Mouse (Mus musculus): Measurements from ENCODE around the gene Prkcz.
"Not testable (repeated sequence)": the region's sequence is repeated elsewhere in the genome, so short reads cannot be mapped to it uniquely, and the experiment has no call there.

Prkcz gene

DNA sequence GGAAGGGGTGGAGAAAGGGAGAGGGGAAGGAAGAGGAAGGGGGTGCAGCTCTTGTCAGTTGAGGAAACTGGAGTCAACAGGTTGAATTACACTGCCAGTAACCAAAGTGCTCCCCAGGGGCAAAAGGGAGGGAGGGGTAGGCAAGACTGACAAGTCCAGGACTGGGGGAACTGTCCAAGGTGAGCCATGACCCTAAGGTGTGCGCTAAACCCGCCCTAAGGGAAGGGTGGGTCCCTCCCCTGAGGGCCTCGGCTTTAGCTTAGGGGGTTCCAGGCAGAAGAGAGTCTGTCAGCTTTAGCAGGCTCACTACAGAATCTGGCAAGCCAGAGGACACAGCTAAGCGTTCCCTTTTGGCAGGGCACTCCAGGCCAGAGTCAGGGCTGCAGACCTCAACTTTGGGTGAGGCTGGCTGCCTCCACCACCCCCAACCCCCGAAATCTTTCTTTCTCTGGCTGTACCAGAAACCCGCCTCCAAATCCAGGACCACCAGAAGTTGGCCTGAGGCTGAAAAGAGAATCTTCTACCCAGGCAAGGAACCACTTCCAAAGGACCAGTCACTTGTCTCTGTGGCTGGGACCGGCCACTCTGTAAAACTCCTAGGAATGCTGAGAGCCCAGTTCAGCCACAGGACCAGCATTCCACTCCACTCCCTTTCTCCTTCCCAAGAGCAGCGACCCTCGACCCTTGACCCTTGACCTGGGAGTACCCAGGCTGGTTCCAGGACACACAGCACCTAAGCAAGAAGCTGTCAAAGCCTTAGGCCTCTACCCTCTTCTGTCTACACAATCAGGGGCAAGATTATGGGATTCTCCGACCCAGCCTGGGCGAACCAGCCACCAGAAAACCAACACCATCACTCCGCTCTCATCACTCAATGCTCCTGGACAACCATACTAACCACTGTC lies 1.3 kb downstream of the Prkcz start:
- no peak for DNase-seq (ENCODE audit: low spot score)

- DNase-seq (ENCODE audit: low spot score) = no peak
Observed at GRCm38 (mm10) chr4:155357601-155358000, 3.6 kb downstream of the Prkcz start.

- no peak for DNase-seq (ENCODE audit: low spot score)
Observed at GRCm38 (mm10) chr4:155356354-155356753, 4.8 kb downstream of the Prkcz start.

DNA sequence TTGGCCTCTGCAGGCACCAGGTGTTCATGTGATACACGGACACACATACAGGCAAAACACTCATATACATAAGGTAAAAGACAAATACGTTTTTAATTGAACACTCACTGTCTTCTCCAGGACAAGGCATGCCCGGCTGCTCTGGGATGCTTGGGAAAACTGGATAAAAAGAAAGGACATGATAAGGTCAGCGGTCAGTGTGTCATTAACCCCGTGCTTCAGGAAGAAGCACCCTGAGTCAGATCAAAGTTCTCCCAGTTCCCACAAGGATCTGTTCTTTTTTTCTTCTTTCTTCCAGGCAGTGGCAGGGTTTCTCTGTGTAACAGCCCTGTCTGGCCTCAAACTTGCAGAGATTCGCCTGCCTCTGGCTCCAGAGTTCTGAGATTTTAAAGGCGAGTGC lies 6.6 kb downstream of the Prkcz start:
- DNase-seq (ENCODE audit: low spot score) = no peak

- no peak for DNase-seq (ENCODE audit: low spot score)
Observed at GRCm38 (mm10) chr4:155354035-155354434, 7.1 kb downstream of the Prkcz start.

DNA sequence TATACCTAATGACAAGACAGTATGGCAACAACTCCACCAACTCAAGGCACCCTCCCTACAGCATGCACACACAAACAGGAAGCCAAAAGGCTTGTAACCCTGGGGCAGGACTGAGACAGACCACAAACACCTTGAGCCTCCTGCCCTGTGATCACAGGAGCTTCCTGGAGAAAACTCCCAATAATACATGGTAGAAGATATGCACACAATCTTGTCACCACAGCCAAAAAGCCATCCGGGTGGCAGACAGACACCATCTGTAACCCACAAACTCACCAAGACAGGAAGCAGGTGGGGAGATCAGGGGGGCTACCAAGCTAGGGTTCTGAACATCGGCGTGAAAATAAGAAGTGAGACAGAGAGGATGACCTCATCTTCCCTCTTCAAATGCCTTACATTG lies 8.6 kb downstream of the Prkcz start:
- no peak for DNase-seq (ENCODE audit: low spot score)

DNA sequence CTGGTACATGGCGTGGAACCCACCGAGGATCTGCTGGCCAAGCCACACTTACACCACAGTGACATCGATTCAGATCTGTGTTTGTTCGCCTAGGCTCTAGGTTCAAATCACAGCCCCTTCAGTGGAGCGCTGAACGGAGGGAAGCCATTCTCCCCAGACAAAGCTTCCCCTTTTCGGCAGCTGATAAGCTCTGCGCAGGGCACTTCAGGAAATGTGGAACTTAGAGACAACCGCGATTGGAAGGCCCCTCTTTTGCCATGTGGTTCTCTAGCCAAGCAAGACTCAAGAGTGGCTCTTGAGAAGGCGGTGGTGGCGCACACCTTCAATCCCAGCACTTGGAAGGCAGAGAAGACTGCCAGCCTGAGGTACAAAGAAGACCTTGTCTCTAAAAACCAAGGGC lies 14.8 kb downstream of the Prkcz start:
- DNase-seq (ENCODE audit: low spot score) = no peak

- peak; percentile 17 for DNase-seq (ENCODE audit: low spot score)
Observed at GRCm38 (mm10) chr4:155345608-155345953, 15.6 kb downstream of the Prkcz start.

DNA sequence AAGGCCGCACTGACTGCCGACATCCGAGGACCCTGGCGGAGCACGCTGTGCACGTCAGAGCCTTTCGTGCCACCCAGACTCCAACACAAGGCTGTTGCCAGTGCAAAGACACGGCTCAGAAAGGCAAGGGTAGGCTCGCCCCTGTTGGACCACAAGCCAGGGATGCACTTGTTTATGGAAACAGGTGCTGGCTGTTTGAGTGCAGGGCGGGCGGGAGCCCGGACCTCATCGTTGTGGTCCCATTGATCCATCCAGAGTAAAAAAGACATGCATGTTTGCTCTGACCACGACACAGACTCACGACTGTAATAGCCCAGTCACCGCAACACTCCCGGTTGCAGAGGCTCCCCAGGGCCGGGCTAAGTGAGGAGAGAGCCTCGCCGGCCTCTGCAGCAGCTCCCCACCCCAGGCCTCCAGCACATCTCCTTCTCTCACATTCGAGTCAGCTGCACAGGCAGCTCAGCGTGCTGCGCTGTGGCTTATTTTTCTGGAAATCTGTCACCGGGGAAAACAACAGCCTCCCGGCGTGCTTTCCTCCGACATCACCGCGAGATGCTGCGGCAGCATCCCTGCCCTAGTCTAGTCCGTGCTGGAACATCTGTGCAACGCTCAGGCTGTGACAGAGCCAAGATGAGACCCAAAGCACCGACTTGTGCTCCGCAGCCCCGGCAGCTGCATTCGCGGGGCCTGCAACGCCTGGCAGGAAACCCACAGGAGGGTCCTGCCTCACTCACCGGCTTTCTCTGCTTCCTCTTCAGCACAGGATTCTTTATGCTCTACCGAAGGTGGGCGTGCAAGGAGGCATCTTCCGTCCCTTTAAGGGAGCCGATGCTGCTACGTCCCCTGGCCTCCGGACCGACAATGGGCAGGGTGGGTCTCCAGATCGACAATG lies 16.2 kb downstream of the Prkcz start:
- no peak for DNase-seq (ENCODE audit: low spot score)

DNA sequence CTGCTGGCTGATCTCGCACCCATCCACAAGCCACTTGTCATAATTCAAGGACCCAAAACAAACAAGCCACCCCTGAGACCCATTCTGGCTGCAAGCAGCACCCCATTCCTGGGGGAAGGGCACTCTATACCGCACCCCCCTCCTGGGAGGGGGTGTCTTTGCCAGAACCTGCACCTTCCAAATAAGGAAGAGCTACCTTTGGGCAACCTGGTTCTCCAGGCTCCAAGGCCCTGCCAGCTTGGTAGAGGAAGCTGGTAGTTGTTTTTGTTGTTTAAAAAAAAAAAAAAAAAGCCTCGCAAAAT lies 16.9 kb downstream of the Prkcz start:
- no peak for DNase-seq (ENCODE audit: low spot score)

- DNase-seq (ENCODE audit: low spot score) = no peak
Observed at GRCm38 (mm10) chr4:155343415-155344298, 17.5 kb downstream of the Prkcz start.

- DNase-seq (ENCODE audit: low spot score) = no peak
Observed at GRCm38 (mm10) chr4:155336284-155337050, 24.7 kb downstream of the Prkcz start.

DNA sequence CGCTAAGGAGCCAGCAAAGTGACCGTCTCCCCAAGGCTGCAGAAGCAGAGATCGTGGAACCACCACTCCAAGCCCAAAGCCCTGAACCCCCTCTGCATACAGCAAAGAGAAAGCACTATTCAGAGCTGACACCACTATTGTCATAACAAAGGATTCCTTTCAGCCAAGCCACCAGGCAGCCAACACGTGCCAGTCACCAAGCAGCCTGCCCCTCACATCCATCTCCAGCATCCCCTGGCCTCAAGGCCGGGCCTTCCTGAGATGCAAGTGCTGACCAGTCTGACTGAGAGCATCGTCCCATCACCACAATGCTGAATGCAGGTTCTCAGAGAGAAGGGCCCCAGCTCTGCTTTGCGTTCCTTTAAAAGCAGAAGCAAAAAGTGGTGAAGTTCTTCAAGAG lies 28.9 kb downstream of the Prkcz start:
- no peak for DNase-seq (ENCODE audit: low spot score)

DNA sequence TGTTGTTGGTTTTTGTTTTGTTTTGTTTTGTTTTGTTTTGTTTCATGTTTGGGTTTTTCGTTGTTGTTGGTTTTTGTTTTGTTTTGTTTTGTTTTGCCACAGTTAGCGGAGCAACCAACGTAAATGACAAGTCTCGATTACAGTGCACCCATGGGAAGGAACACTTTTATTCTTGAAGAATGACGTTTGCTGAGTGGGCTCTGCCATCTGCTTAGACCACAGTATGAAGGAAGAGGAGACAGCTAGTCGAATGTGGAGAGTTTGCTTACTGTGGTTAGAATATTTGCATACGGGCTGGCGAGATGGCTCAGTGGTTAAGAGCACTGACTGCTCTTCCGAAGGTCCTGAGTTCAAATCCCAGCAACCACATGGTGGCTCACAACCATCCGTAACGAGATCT lies 32.8 kb downstream of the Prkcz start:
- DNase-seq (ENCODE audit: low spot score) = not testable (repeated sequence)

GRCm38 (mm10) chr4:155325773-155326172 lies 35.4 kb downstream of the Prkcz start:
- no peak for DNase-seq (ENCODE audit: low spot score)

GRCm38 (mm10) chr4:155324511-155324910 lies 36.6 kb downstream of the Prkcz start:
- DNase-seq (ENCODE audit: low spot score) = no peak

DNA sequence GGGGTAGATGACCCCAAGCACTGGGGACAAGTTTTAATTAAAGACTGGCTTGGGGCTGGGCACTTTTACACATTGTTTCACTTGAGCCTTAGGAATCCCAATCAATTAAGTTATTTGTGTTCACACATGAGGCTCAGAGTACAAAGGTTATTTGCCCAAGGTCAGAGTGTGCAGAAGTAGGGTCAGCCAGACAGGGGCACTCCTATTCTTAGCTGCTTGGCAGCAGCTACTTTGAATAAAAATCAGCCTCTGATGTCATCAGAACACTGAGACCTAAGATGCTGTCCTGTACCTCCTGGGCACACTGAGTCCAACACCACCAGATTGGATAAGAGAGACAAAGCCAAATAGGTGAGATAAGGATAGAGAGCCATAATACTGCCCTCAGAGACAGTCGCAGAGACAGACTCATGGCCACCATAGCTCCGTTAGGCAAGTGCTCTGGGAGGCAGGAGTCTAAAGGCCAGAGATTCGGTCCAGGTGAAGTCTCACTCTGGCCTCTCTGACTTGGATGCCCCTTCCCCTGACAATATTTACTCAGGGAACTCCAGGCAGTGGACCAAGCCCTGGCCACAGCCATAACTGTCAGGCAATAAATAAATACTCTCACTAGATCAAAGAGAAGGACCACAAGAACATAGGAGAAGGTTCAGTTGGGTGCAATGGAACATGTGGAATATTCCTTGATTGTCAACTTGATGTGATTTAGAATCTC lies 37.9 kb downstream of the Prkcz start:
- no peak for DNase-seq (ENCODE audit: low spot score)

GRCm38 (mm10) chr4:155320281-155321244 lies 40.6 kb downstream of the Prkcz start:
- peak; percentile 30 for DNase-seq (ENCODE audit: low spot score)

DNA sequence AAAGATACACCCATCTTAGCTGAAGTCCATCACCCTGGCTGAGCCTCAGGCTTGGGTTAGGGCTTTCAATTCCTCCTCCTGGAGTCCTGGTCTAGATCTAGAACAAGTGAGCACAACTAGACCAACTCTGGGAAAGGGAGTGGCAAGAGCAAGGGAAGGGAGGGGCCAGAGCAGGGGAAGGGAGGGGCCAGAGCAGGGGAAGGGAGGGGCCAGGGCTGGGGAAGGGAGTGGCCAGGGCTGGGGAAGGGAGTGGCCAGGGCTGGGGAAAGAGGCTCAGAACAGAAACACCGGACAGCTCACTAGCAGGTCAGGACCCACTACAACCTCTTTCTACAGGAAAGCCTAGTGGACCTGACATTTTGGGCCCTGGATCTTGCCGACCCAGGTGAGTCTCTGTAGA lies 42.9 kb downstream of the Prkcz start:
- DNase-seq (ENCODE audit: low spot score) = no peak

- DNase-seq (ENCODE audit: low spot score) = no peak
Observed at GRCm38 (mm10) chr4:155315031-155315430, 46.1 kb downstream of the Prkcz start.

All from urinary bladder, postnatal 25 days (tissue).